Mouse (Mus musculus) neural tube, embryonic 14.5 days (tissue): Measurements from ENCODE around the gene Kif23. TPM values are rescaled to one million over a fixed set of nuclear protein-coding genes. Genes with fewer than 3 reads are reported as not detected.

ENCODE experiments used
- ATAC-seq: fragments of 200-750 bp; cut with Nextera tagmentation; 2 replicates; pipeline ENCODE4 v1.8.0; 2017; ENCODE audit warnings: low read depth, mild to moderate bottlenecking, moderate TSS enrichment, moderate library complexity
- H3K27ac ChIP-seq: fragments of 300-500 bp; sonication (generic); 2 replicates; pipeline ENCODE4 v1.5.1; 2014; ENCODE audit warnings: low read depth, mild to moderate bottlenecking, control low read depth, low read length, moderate library complexity, mixed read lengths
- H3K27me3 ChIP-seq: fragments of 300-500 bp; sonication (generic); 2 replicates; pipeline ENCODE4 v1.6.1; 2014; ENCODE audit warnings: low read length; ENCODE audit not compliant: control insufficient read depth, insufficient read depth
- H3K36me3 ChIP-seq: fragments of 300-500 bp; sonication (generic); 2 replicates; pipeline ENCODE4 v1.6.1; 2014; ENCODE audit warnings: low read length, mixed read lengths; ENCODE audit not compliant: control insufficient read depth, insufficient read depth
- H3K4me1 ChIP-seq: fragments of 300-500 bp; sonication (generic); 2 replicates; pipeline ENCODE4 v1.6.1; 2014; ENCODE audit warnings: low read length; ENCODE audit not compliant: control insufficient read depth, insufficient read depth
- H3K4me2 ChIP-seq: fragments of 300-500 bp; sonication (generic); 2 replicates; pipeline ENCODE4 v1.6.1; 2014; ENCODE audit warnings: mild to moderate bottlenecking, low read depth, low read length, control low read depth
- H3K4me3 ChIP-seq: fragments of 300-500 bp; sonication (generic); 2 replicates; pipeline ENCODE4 v1.5.1; 2014; ENCODE audit warnings: low read depth, low read length, control low read depth, mixed read lengths
- H3K9ac ChIP-seq: fragments of 300-500 bp; sonication (generic); replicated peaks from 2 replicates; pipeline ENCODE4 v1.6.1; 2014; ENCODE audit warnings: low read depth, mild to moderate bottlenecking, control low read depth, low read length, mixed read lengths
- H3K9me3 ChIP-seq: fragments of 300-500 bp; sonication (generic); 2 replicates; pipeline ENCODE4 v1.6.1; 2016; ENCODE audit warnings: low read length; ENCODE audit not compliant: control insufficient read depth
- WGBS: fragments of 180-500 bp; shearing (Covaris S2); extraction: QIAGEN DNeasy Blood & Tissue Kit; methylation state at CpG from one replicate; pipeline ENCODE4 v1.1.7; 2014; 5-methylcytosine and 5-hydroxymethylcytosine counted together
- polyA plus RNA-seq: library from polyadenylated mRNA; unstranded; fragments of >200 nt; fragmentation: Nextera tagmentation; extraction: Ambion mirVana; gene quantifications from 2 replicates; pipeline ENCODE4 v1.2.1, GENCODE M21; 2014

Kif23 gene
- polyA plus RNA-seq, 1 experiment from 2014 or later, result 7.6 TPM

GRCm38 (mm10) chr9:61925086-61925660, 21.4 kb downstream of the Kif23 start:
- Histone ChIP-seq H3K27me3 (no peaks in the 10 kb centered on the region), H3K9me3 (no peaks in the 10 kb centered on the region), H3K27ac (no peak overlapping the region), H3K4me1 (no peaks in the 10 kb centered on the region), H3K9ac (no peak overlapping the region), H3K36me3 (no peaks in the 10 kb centered on the region), H3K4me3 (no peak overlapping the region), H3K4me2 (no peak overlapping the region)
- no peak for ATAC-seq
- 92% methylated on average over 10 of the region's 10 CpGs for WGBS

- 97% methylated on average over 6 of the region's 6 CpGs for WGBS
- H3K36me3 ChIP-seq, result no peaks in the 10 kb centered on the region; the same call in 1 of the 2 replicates
- 0 out of 2 replicates have a peak, but pooled peaks cover 3% of the 10 kb centered on the region for H3K4me1 ChIP-seq
- H3K9ac ChIP-seq, result no peak overlapping the region
- H3K4me3 ChIP-seq, result no peak overlapping the region
- no peaks in the 10 kb centered on the region for H3K27me3 ChIP-seq
- H3K4me2 ChIP-seq, result no peak overlapping the region
- H3K27ac ChIP-seq, result no peak overlapping the region
- H3K9me3 ChIP-seq, result no peaks in the 10 kb centered on the region
- no peak for ATAC-seq
Observed at GRCm38 (mm10) chr9:61920331-61920730, 26.2 kb downstream of the Kif23 start.

- WGBS, result 95% methylated on average over 5 of the region's 5 CpGs
- no peak for ATAC-seq
- Histone ChIP-seq H3K4me1 (0 out of 2 replicates have a peak, but pooled peaks cover 6% of the 10 kb centered on the region), H3K4me3 (no peak overlapping the region), H3K9ac (no peak overlapping the region), H3K4me2 (no peak overlapping the region), H3K27me3 (no peaks in the 10 kb centered on the region), H3K36me3 (no peaks in the 10 kb centered on the region; the same call in 1 of the 2 replicates), H3K9me3 (no peaks in the 10 kb centered on the region), H3K27ac (no peak overlapping the region)
Observed at GRCm38 (mm10) chr9:61919464-61919863, 27.1 kb downstream of the Kif23 start.

- no peak overlapping the region for H3K4me2 ChIP-seq
- H3K9ac ChIP-seq, result no peak overlapping the region
- no peaks in the 10 kb centered on the region for H3K27me3 ChIP-seq
- peaks cover 15% of the 10 kb centered on the region; the same call in 1 of the 2 replicates for H3K4me1 ChIP-seq
- no peak for ATAC-seq
- H3K4me3 ChIP-seq, result no peak overlapping the region
- H3K27ac ChIP-seq, result no peak overlapping the region
- 95% methylated on average over 6 of the region's 6 CpGs for WGBS
- peaks cover 1% of the 10 kb centered on the region for H3K36me3 ChIP-seq
- no peaks in the 10 kb centered on the region for H3K9me3 ChIP-seq
Observed at GRCm38 (mm10) chr9:61917436-61917835, 29.1 kb downstream of the Kif23 start.

- ATAC-seq, result no peak
- no peak overlapping the region for H3K27ac ChIP-seq
- 89% methylated on average over 3 of the region's 3 CpGs for WGBS
- H3K4me1 ChIP-seq, result peaks cover 17% of the 10 kb centered on the region; the same call in 1 of the 2 replicates
- H3K36me3 ChIP-seq, result peaks cover 6% of the 10 kb centered on the region
- no peak overlapping the region for H3K4me2 ChIP-seq
- no peaks in the 10 kb centered on the region for H3K27me3 ChIP-seq
- no peaks in the 10 kb centered on the region for H3K9me3 ChIP-seq
- H3K4me3 ChIP-seq, result no peak overlapping the region
- no peak overlapping the region for H3K9ac ChIP-seq
Observed at GRCm38 (mm10) chr9:61916986-61917385, 29.6 kb downstream of the Kif23 start.

- Histone ChIP-seq H3K4me1 (peaks cover 17% of the 10 kb centered on the region; the same call in 1 of the 2 replicates), H3K9me3 (no peaks in the 10 kb centered on the region), H3K27me3 (no peaks in the 10 kb centered on the region), H3K4me2 (peak overlapping the region; percentile 78), H3K36me3 (peaks cover 10% of the 10 kb centered on the region), H3K9ac (no peak overlapping the region; the same call in 1 of the 2 replicates), H3K4me3 (peak overlapping the region; percentile 83), H3K27ac (no peak overlapping the region)
- no peak for ATAC-seq
- WGBS, result 56% methylated on average over 4 of the region's 4 CpGs
Observed at GRCm38 (mm10) chr9:61915393-61916005, 31.1 kb downstream of the Kif23 start.

GRCm38 (mm10) chr9:61914917-61915300, 31.7 kb downstream of the Kif23 start:
- WGBS, result 4% methylated on average over 13 of the region's 13 CpGs
- Histone ChIP-seq H3K27me3 (no peaks in the 10 kb centered on the region), H3K9me3 (no peaks in the 10 kb centered on the region), H3K36me3 (peaks cover 10% of the 10 kb centered on the region), H3K4me2 (peak overlapping the region; percentile 78), H3K27ac (peak overlapping the region; percentile 90), H3K4me1 (peaks cover 17% of the 10 kb centered on the region; the same call in 1 of the 2 replicates), H3K9ac (peak overlapping the region; percentile 76), H3K4me3 (peak overlapping the region; percentile 83)
- ATAC-seq, result no peak; the same call in 1 of the 2 replicates

- H3K27me3 ChIP-seq, result no peaks in the 10 kb centered on the region
- H3K4me2 ChIP-seq, result peak within 1 kb of the TSS; percentile 78
- peak within 1 kb of the TSS; percentile 83 for H3K4me3 ChIP-seq
- peak within 1 kb of the TSS; percentile 90 for H3K27ac ChIP-seq
- H3K4me1 ChIP-seq, result peaks cover 17% of the 10 kb centered on the region; the same call in 1 of the 2 replicates
- H3K9ac ChIP-seq, result peak within 1 kb of the TSS; percentile 76
- peak; percentile 98 for ATAC-seq
- peaks cover 10% of the 10 kb centered on the region for H3K36me3 ChIP-seq
- WGBS, result under 1% methylated on average over 70 of the region's 70 CpGs
- H3K9me3 ChIP-seq, result no peaks in the 10 kb centered on the region
Observed at GRCm38 (mm10) chr9:61914203-61914916, 32.2 kb downstream of the Kif23 start, which contains the start of gene Rplp1. Gene Rplp1, minus strand, starts transcription at chr9:61914542.
